Mouse (Mus musculus) T-cell, adult 2 months (primary cell): ENCODE results near the gene Epha4.

Experiments
- DNase-seq: peaks from one replicate; pipeline ENCODE4 v3.0.0; 2022; ENCODE audit warnings: low spot score

The Epha4 gene

GRCm38 (mm10) chr1:77514963-77515650 lies at the start of gene Epha4:
TSS of gene Epha4 (minus strand) at chr1:77515088.
- DNase-seq: no peak

GRCm38 (mm10) chr1:77556199-77556598 lies 41.3 kb upstream of the Epha4 start:
- no peak for DNase-seq

- no peak for DNase-seq
Measured at GRCm38 (mm10) chr1:77551927-77552326, 37.0 kb upstream of the Epha4 start.

GRCm38 (mm10) chr1:77545722-77546121 lies 30.8 kb upstream of the Epha4 start:
- DNase-seq: no peak

- DNase-seq: no peak
Measured at GRCm38 (mm10) chr1:77545035-77545434, 30.1 kb upstream of the Epha4 start.

- DNase-seq: no peak
Measured at GRCm38 (mm10) chr1:77544279-77544678, 29.4 kb upstream of the Epha4 start.

GRCm38 (mm10) chr1:77539945-77540344 lies 25.1 kb upstream of the Epha4 start:
- DNase-seq: no peak

- DNase-seq: no peak
Measured at GRCm38 (mm10) chr1:77538559-77538958, 23.7 kb upstream of the Epha4 start.

GRCm38 (mm10) chr1:77535905-77536304 lies 21.0 kb upstream of the Epha4 start:
- DNase-seq: no peak

GRCm38 (mm10) chr1:77532576-77533183 lies 17.8 kb upstream of the Epha4 start:
- no peak for DNase-seq

- no peak for DNase-seq
Measured at GRCm38 (mm10) chr1:77531934-77532575, 17.2 kb upstream of the Epha4 start.

GRCm38 (mm10) chr1:77525082-77525481 lies 10.2 kb upstream of the Epha4 start:
- no peak for DNase-seq

GRCm38 (mm10) chr1:77523354-77523753 lies 8.5 kb upstream of the Epha4 start:
- DNase-seq: no peak

GRCm38 (mm10) chr1:77521640-77522539 lies 7.0 kb upstream of the Epha4 start:
- DNase-seq: no peak

- no peak for DNase-seq
Measured at GRCm38 (mm10) chr1:77518715-77519114, 3.8 kb upstream of the Epha4 start.

GRCm38 (mm10) chr1:77516203-77516991 lies 1.5 kb upstream of the Epha4 start:
- no peak for DNase-seq

GRCm38 (mm10) chr1:77515651-77515981 lies 728 bp upstream of the Epha4 start:
- no peak for DNase-seq

GRCm38 (mm10) chr1:77514325-77514962 lies 444 bp downstream of the Epha4 start:
- no peak for DNase-seq

- no peak for DNase-seq
Measured at GRCm38 (mm10) chr1:77513959-77514324, 946 bp downstream of the Epha4 start.

GRCm38 (mm10) chr1:77513411-77513941 lies 1.4 kb downstream of the Epha4 start:
- DNase-seq: no peak
